Mouse (Mus musculus) bone marrow macrophage, adult 2 months (primary cell): ENCODE results near the gene Fkbp9. TPM values are rescaled to one million over a fixed set of nuclear protein-coding genes. Genes with fewer than 3 reads are reported as not detected.

Source experiments
- H3K27ac ChIP-seq: 2 replicates; pipeline ENCODE4 v1.5.1; 2012; ENCODE audit warnings: low read depth, low read length; ENCODE audit not compliant: insufficient read depth
- H3K4me1 ChIP-seq: 2 replicates; pipeline ENCODE4 v1.6.1; 2012; ENCODE audit warnings: low read length; ENCODE audit not compliant: control insufficient read depth, insufficient read depth
- H3K4me3 ChIP-seq: 2 replicates; pipeline ENCODE4 v1.5.1; 2012; ENCODE audit warnings: mild to moderate bottlenecking, low read length, moderate library complexity; ENCODE audit not compliant: insufficient read depth
- CTCF ChIP-seq: IDR thresholded peaks from 2 replicates; pipeline ENCODE4 v1.5.1; 2012; ENCODE audit warnings: low read depth, mild to moderate bottlenecking, low read length, moderate library complexity
- POLR2A ChIP-seq: IDR thresholded peaks from 2 replicates; pipeline ENCODE4 v1.6.1; 2012; ENCODE audit warnings: mild to moderate bottlenecking, low read depth, low read length, borderline replicate concordance
- polyA plus RNA-seq: library from polyadenylated mRNA; stranded (reverse); fragments of >200 nt; gene quantifications from 2 replicates; pipeline ENCODE4 v1.2.4, GENCODE M21; 2012; ENCODE audit not compliant: missing spikeins, insufficient read depth, insufficient read length

Fkbp9 gene
- polyA plus RNA-seq, 1 experiment, result 6.8 TPM

DNA sequence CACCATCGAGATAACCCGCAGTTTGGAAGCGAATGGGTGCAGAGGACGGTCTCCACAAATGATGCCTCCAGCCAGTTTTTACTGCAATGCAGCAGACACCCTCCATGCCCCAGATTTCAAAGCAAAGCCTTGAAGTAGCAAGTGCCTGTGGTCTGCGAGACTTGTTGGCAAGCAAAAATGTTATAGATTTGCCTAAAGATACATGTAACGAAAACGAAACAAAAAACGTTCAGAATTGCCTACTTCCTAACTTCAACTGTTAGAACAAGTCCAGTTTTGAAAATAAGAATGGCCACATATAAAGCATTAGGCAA lies 33.8 kb upstream of the Fkbp9 start:
- peak overlapping the region; percentile 78 for H3K4me3 ChIP-seq
- TF ChIP-seq POLR2A (no peak), CTCF (no peak)
- H3K27ac ChIP-seq, result peak overlapping the region; percentile 99
- peaks cover 17% of the 10 kb centered on the region for H3K4me1 ChIP-seq

DNA sequence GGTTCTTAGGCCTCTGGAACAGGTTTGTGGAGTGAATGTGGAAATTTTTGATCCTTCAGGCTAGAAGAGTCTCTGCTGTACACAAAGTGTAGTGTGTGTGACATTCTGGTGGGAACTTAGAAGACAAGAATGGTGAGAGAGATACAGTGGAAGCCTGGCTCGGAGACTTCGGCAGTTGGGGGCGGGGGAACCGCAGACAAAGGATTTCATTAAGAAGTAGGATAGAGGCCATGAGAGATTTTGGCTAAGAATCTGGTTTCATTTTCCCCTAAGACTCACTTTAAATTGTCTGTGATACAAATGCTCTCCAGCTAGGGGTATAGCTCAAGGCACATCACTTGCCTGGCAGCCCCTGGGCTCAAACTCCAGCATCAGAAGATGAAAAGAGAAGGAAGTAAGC lies 26.8 kb upstream of the Fkbp9 start:
- TF ChIP-seq POLR2A, result no peak
- no peak for TF ChIP-seq CTCF
- Histone ChIP-seq H3K4me1 (no peaks in the 10 kb centered on the region), H3K27ac (no peak overlapping the region), H3K4me3 (no peak overlapping the region)

DNA sequence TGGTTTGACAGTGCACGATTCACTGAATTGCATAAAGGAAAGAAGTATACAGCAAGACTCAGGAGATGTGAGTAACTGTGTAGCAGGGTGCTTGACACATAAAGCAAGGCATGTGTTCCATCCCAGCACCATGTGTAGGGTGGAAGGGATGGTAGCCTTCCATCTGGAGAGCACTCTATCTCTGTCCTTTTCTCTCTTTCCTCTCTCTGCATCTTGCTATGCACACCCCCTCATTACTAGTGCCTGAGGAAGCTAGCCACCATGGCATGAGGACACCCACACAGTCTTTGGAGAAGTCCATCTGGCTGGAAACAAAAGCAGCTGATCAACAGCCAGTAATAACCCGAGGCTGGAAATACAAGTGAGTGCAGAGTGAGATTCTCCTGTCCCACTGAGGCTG lies 25.7 kb upstream of the Fkbp9 start:
- H3K27ac ChIP-seq, result no peak overlapping the region
- H3K4me3 ChIP-seq, result no peak overlapping the region
- no peak for TF ChIP-seq POLR2A
- H3K4me1 ChIP-seq, result no peaks in the 10 kb centered on the region

DNA sequence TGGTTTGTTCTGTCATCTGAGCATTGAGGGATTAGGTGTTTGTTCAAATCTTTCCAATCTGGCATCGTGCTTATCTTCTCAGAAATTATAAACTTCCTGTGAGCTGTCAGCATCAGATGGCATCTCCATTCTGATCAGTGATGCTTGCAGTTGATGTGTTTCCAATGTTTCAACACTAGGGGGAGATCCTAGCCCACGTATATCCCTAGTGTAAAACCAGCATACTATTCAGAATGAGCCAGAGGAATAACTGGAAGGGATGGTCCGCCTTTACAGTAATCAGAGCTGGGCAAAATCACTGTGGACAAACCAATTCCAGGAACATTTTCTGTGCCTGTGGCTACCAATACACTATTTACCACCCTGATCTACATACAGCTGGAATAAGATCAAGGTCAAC lies 23.2 kb upstream of the Fkbp9 start:
- TF ChIP-seq POLR2A, result no peak
- no peak for TF ChIP-seq CTCF
- Histone ChIP-seq H3K27ac (no peak overlapping the region), H3K4me3 (no peak overlapping the region), H3K4me1 (no peaks in the 10 kb centered on the region)

DNA sequence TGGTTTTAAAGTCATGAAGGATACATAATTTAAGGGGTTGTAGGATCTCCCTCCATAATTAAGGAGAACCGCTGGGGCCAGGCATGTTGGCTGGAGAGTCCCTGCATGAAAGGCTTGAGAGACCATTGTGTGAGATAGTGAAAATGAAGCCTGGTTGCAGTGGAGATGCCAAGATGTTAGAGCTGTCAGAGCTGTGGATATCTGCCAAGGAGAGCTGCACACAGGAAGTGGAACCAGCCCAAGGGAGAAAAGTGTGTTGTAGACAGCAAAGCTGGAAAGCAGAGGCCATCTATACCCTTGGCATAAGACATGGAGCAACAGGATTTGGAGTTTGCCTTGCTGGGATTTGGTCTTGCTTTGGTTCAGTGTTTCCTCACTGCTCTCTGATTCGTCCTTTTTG lies 18.5 kb upstream of the Fkbp9 start:
- no peak overlapping the region for H3K27ac ChIP-seq
- H3K4me3 ChIP-seq, result no peak overlapping the region
- H3K4me1 ChIP-seq, result no peaks in the 10 kb centered on the region
- no peak for TF ChIP-seq POLR2A

DNA sequence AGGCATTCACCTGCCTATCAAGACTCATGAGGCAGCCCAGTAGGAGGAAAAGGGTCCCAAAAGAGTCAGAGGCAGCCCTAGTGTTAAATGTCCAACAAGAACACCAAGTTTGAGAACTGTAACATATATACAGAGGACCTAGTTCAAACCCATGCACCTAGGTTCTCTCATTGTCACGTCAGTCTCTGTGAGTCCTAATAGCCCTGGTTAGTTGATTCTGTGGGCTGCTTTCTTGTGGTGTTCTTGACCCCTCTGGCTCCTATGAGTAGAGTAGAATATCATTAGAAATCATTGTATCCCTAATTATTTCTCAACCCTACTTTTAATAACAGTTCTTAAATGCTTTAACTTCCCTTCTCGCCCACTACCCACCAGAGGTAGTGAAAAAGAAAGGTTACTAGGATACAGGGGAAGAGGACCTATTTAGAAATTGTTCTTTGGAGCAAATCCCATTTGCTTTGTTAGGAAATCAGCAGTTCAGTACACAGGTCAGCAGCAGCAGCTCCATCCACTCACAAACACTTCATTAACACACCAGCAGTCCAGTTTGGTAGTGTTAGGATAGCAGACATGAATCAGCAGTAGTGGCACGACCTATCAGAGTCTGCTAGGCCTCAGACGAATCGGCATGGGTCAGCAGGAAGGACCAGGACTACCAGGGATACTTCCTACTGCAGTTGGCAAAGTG lies 13.3 kb upstream of the Fkbp9 start:
- no peaks in the 10 kb centered on the region for H3K4me1 ChIP-seq
- TF ChIP-seq POLR2A (no peak), CTCF (no peak)
- no peak overlapping the region for H3K4me3 ChIP-seq
- H3K27ac ChIP-seq, result no peak overlapping the region

DNA sequence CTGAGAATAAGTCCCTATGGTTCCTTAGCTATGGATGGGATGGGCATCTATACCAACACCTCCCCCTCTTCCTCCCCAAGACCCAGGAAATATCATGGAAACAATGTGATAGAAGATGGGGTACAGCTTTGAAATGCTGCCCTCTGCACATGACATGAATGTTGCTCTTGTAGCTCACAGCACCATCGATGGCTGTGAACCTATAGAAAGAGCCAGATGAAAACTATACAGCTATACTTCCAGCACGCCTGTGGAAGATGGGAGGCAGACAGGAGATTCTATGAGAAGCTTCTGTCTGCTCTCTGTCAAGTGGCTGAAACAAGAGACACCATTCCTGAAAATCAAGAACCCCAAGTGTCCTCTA lies 12.8 kb upstream of the Fkbp9 start:
- no peak for TF ChIP-seq CTCF
- no peak for TF ChIP-seq POLR2A
- Histone ChIP-seq H3K27ac (no peak overlapping the region), H3K4me3 (no peak overlapping the region), H3K4me1 (no peaks in the 10 kb centered on the region)

DNA sequence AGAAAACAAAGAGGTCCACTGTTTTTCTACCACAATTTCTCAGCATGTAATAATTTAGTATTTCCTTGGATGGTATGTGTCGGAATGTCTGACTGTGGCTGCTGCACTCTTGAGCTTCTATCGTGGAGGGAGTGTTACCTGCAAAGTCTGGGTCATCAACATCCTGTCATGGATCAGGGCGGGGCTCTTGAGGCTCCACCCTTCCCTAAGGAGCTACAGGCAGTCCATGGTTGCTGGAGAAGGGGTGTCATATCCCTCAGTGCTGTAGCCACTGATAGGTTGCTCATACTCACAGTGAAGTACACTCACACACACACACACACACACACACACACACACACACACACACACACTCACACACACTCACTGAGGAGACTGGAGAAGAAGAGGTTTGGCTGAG lies 6.2 kb upstream of the Fkbp9 start:
- no peak for TF ChIP-seq POLR2A
- no peak for TF ChIP-seq CTCF
- 0 out of 2 replicates have a peak, but pooled peaks cover 2% of the 10 kb centered on the region for H3K4me1 ChIP-seq
- H3K27ac ChIP-seq, result no peak overlapping the region
- no peak overlapping the region for H3K4me3 ChIP-seq

DNA sequence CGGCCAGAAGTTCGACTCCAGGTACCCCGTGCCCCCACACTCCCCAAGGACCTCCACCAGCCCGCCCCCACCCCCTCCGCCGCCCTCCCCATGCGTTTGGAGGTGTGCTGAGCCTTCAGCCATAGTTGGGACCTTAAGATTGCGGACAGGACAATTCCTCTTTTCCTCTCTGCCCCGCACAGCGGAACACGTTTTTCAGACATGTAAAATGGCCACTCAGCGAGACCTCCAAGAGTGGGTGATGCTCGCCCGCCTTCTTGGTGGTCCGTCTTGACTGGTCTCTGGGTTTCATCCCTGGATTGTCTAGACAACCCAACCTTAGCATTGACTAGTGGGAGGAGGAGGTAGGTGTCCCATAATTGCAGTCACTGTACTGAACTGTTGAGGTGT lies 543 bp downstream of the Fkbp9 start:
- 0 out of 2 replicates have a peak overlapping the region, but pooled peaks have one; percentile 36 for H3K27ac ChIP-seq
- peak overlapping the region; percentile 89 for H3K4me3 ChIP-seq
- no peak for TF ChIP-seq POLR2A
- no peak for TF ChIP-seq CTCF
- H3K4me1 ChIP-seq, result peaks cover 4% of the 10 kb centered on the region; the same call in 1 of the 2 replicates

DNA sequence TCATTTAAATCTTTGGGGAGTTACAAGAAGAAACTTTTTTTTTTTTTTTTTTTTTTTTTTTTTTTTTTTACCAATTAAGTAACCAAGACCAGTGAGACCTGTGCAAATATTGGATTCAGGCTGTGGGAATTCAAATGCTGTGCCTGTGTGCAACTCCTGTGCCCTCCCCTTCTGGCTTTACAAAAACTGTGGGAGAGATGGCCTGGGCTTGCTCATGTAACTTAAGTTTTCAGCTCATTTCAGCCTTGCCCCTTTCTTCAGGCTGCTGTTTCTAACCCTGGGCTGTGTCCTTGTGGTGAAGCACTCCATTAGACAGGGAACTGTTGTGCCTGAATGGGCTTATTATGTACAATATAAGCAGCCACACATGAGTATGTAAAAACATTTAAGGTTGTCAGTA lies 971 bp downstream of the Fkbp9 start:
- H3K27ac ChIP-seq, result no peak overlapping the region
- H3K4me3 ChIP-seq, result peak overlapping the region; percentile 32; the same call in 1 of the 2 replicates
- TF ChIP-seq POLR2A (no peak), CTCF (no peak)
- peaks cover 4% of the 10 kb centered on the region; the same call in 1 of the 2 replicates for H3K4me1 ChIP-seq

DNA sequence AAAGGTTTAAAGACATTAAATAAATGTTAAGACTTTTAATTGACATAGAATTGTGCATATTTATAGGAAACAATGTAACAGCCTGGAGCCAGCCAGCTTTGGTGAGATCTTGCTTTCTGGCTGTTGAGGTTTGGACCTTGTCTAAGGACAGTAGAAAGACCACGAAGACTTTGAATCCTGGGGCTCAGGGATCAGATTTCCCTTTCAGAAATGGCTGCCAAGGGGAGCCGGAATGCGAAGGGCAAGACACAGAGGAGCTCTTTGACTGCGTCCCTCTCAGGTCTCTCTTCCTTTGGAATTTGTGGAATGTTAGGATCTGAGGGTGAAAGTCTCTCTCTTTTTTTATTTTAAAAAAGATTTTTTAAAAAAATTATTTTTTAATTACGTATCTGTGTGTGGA lies 2.9 kb downstream of the Fkbp9 start:
- Histone ChIP-seq H3K4me3 (no peak overlapping the region), H3K4me1 (peaks cover 2% of the 10 kb centered on the region; the same call in 1 of the 2 replicates), H3K27ac (no peak overlapping the region)
- TF ChIP-seq CTCF, result no peak
